Comparison of ENCODE assay signal across 9 mouse cellular contexts in genomic region chr1:74393010-74393409, GRCm38 (mm10). TPM values are rescaled to one million over a fixed set of nuclear protein-coding genes. Genes with fewer than 3 reads are reported as not detected.
DNase-seq lines count a peak whose midpoint lies in the region; ATAC-seq lines count a peak whose summit lies in the region.
"Had no signal": no experiment of that assay in that cellular context is flagged by ENCODE, and none has a peak within 500 bp of the region (broad histone marks: within the 10 kb centered on the region; RNA-seq: fewer than 3 reads in every experiment).

No protein-coding gene starts in this region.

- no peaks in the 10 kb centered on the region for H3K27me3 ChIP-seq in heart, embryonic 11.5 days (ENCODE audit: control insufficient read depth, insufficient read depth, low read length)
- no peaks in the 10 kb centered on the region; the same call in 1 of the 2 replicates for H3K27me3 ChIP-seq in hindbrain, embryonic 11.5 days (ENCODE audit: control insufficient read depth, insufficient read depth, low read length)
- H3K27me3 ChIP-seq in midbrain, embryonic 10.5 days (ENCODE audit: low read depth, poor library complexity, severe bottlenecking), result peaks cover 30% of the 10 kb centered on the region

- peak overlapping the region; percentile 76 for H3K4me2 ChIP-seq in heart, embryonic 11.5 days
- peak overlapping the region; percentile 97 for H3K4me2 ChIP-seq in hindbrain, embryonic 11.5 days (replicated peaks; ENCODE audit: low read depth, low read length)

- H3K36me3 ChIP-seq in heart, embryonic 11.5 days (ENCODE audit: control insufficient read depth, insufficient read depth, low read length), result peaks cover 19% of the 10 kb centered on the region
- peaks cover 2% of the 10 kb centered on the region; the same call in 1 of the 2 replicates for H3K36me3 ChIP-seq in hindbrain, embryonic 11.5 days (ENCODE audit: control insufficient read depth, insufficient read depth, low read length)
- H3K36me3 ChIP-seq in midbrain, embryonic 10.5 days, result peaks cover 30% of the 10 kb centered on the region

- H3K9me3 ChIP-seq in heart, embryonic 11.5 days (replicated peaks; ENCODE audit: control insufficient read depth, low read length), result no peaks in the 10 kb centered on the region
- H3K9me3 ChIP-seq in hindbrain, embryonic 11.5 days (ENCODE audit: control insufficient read depth, low read length), result no peaks in the 10 kb centered on the region
- no peaks in the 10 kb centered on the region for H3K9me3 ChIP-seq in midbrain, embryonic 10.5 days (replicated peaks)

- no peak for DNase-seq in heart, adult 9 months (ENCODE audit: low spot score in 2 of 2)
- DNase-seq in NIH3T3 (ENCODE audit: low read depth), result peak; percentile 36
- no peak for DNase-seq in hindbrain, embryonic 11.5 days (ENCODE audit: low spot score)
- no peak for DNase-seq in midbrain, embryonic 10.5 days (ENCODE audit: low spot score)
- no peak for DNase-seq in adrenal gland, postnatal 10 days
- DNase-seq in right cerebral cortex, postnatal 10 days (ENCODE audit: low spot score in 2 of 2), result no peak
- no peak for DNase-seq in urinary bladder, adult 2 months (ENCODE audit: low spot score)

- peak overlapping the region; percentile 99 for H3K9ac ChIP-seq in heart, embryonic 11.5 days (ENCODE audit: low read depth, low read length)
- H3K9ac ChIP-seq in hindbrain, embryonic 11.5 days (ENCODE audit: low read depth, low read length), result peak overlapping the region; percentile 88; the same call in 1 of the 2 replicates

- H3K27ac ChIP-seq in heart, embryonic 11.5 days (ENCODE audit: low read depth, low read length), result peak overlapping the region; percentile 100
- no peak overlapping the region for H3K27ac ChIP-seq in hindbrain, embryonic 11.5 days (ENCODE audit: low read depth, low read length)
- H3K27ac ChIP-seq in midbrain, embryonic 10.5 days (replicated peaks), result peak overlapping the region; percentile 99

- H3K4me1 ChIP-seq in heart, embryonic 11.5 days (ENCODE audit: control insufficient read depth, insufficient read depth, low read length), result peaks cover 22% of the 10 kb centered on the region
- peaks cover 6% of the 10 kb centered on the region for H3K4me1 ChIP-seq in hindbrain, embryonic 11.5 days (replicated peaks; ENCODE audit: control insufficient read depth, insufficient read depth, low read length)
- peaks cover 66% of the 10 kb centered on the region for H3K4me1 ChIP-seq in midbrain, embryonic 10.5 days

- 56% methylated on average over 7 of the region's 7 CpGs for WGBS in heart, embryonic 11.5 days (ENCODE audit: insufficient replicate concordance)
- WGBS in hindbrain, embryonic 11.5 days, result 48% methylated on average over 7 of the region's 7 CpGs
- 45% methylated on average over 7 of the region's 7 CpGs for WGBS in midbrain, embryonic 10.5 days

- no peak for ATAC-seq in heart, embryonic 11.5 days (replicated peaks; ENCODE audit: insufficient number of reproducible peaks, low FRiP score, low TSS enrichment)
- no peak for ATAC-seq in hindbrain, embryonic 11.5 days (ENCODE audit: low FRiP score)

- peak overlapping the region; percentile 91 for H3K4me3 ChIP-seq in heart, embryonic 11.5 days (ENCODE audit: low read depth, low read length)
- peak overlapping the region; percentile 91 for H3K4me3 ChIP-seq in hindbrain, embryonic 11.5 days (ENCODE audit: low read depth, low read length)
- peak overlapping the region; percentile 97 for H3K4me3 ChIP-seq in midbrain, embryonic 10.5 days

RNA-seq across cellular contexts. Expression of gene Ctdsp1, which starts 1.7 kb away (rescaled TPM):
- polyA plus RNA-seq in heart, embryonic 11.5 days (2014; fragmentation: Nextera tagmentation; extraction: Ambion mirVana), result 59.6 and 63.8 TPM in 2 replicates
- 36.3 and 42.0 TPM in 2 replicates for polyA plus RNA-seq in hindbrain, embryonic 11.5 days (2014; fragmentation: Nextera tagmentation; extraction: Ambion mirVana)
- polyA plus RNA-seq in midbrain, embryonic 10.5 days (2016; fragmentation: Nextera tagmentation; extraction: Ambion mirVana), result 31.8 and 34.4 TPM in 2 replicates
- total RNA-seq in adrenal gland, postnatal 10 days (2021), result 100 to 1,000 TPM; 132 to 142 TPM
- 93.7 and 117 TPM in 2 replicates for polyA plus RNA-seq in urinary bladder, adult 2 months (2012; rRNA removed)

RNA-seq across cellular contexts. Expression of gene Vil1, which starts 16.2 kb away (rescaled TPM):
- polyA plus RNA-seq in heart, embryonic 11.5 days (2014; fragmentation: Nextera tagmentation; extraction: Ambion mirVana), result 0.23 and 0.45 TPM in 2 replicates
- 0.11 and 0.13 TPM in 2 replicates for polyA plus RNA-seq in hindbrain, embryonic 11.5 days (2014; fragmentation: Nextera tagmentation; extraction: Ambion mirVana)
- 0.15 and 0.25 TPM in 2 replicates for polyA plus RNA-seq in midbrain, embryonic 10.5 days (2016; fragmentation: Nextera tagmentation; extraction: Ambion mirVana)
- 1 to 10 TPM; 2.6 to 2.9 TPM for total RNA-seq in adrenal gland, postnatal 10 days (2021)
- 0.07 and 0.10 TPM in 2 replicates for polyA plus RNA-seq in urinary bladder, adult 2 months (2012; rRNA removed)

RNA-seq across cellular contexts. Expression of gene Slc11a1, which starts 18.0 kb away (rescaled TPM):
- 1.1 TPM in 2 replicates for polyA plus RNA-seq in heart, embryonic 11.5 days (2014; fragmentation: Nextera tagmentation; extraction: Ambion mirVana)
- polyA plus RNA-seq in hindbrain, embryonic 11.5 days (2014; fragmentation: Nextera tagmentation; extraction: Ambion mirVana), result 1.3 and 1.4 TPM in 2 replicates
- polyA plus RNA-seq in midbrain, embryonic 10.5 days (2016; fragmentation: Nextera tagmentation; extraction: Ambion mirVana), result 1.4 and 2.2 TPM in 2 replicates
- 1 to 10 TPM; 8.2 to 8.9 TPM for total RNA-seq in adrenal gland, postnatal 10 days (2021)
- 13.2 and 16.5 TPM in 2 replicates for polyA plus RNA-seq in urinary bladder, adult 2 months (2012; rRNA removed)
- total RNA-seq: MEL had no signal

RNA-seq across cellular contexts. Expression of gene Catip, which starts 31.1 kb away (rescaled TPM):
- 0.17 and 0.59 TPM in 2 replicates for polyA plus RNA-seq in heart, embryonic 11.5 days (2014; fragmentation: Nextera tagmentation; extraction: Ambion mirVana)
- polyA plus RNA-seq in hindbrain, embryonic 11.5 days (2014; fragmentation: Nextera tagmentation; extraction: Ambion mirVana), result 1.1 TPM in 2 replicates
- polyA plus RNA-seq in midbrain, embryonic 10.5 days (2016; fragmentation: Nextera tagmentation; extraction: Ambion mirVana), result 0.12 and 0.22 TPM in 2 replicates
- total RNA-seq in adrenal gland, postnatal 10 days (2021), result under 1 TPM; 0.33 to 0.45 TPM
- 2.7 and 2.9 TPM in 2 replicates for polyA plus RNA-seq in urinary bladder, adult 2 months (2012; rRNA removed)
